Mouse (Mus musculus): Measurements from ENCODE around the gene Dclre1c.

Gene Dclre1c

GRCm38 (mm10) chr2:3475746-3476251, 51.9 kb downstream of the Dclre1c start:
- DNase-seq, result no peak

GRCm38 (mm10) chr2:3480239-3480638, 56.3 kb downstream of the Dclre1c start:
- DNase-seq, result no peak

GRCm38 (mm10) chr2:3489816-3490215, 65.9 kb downstream of the Dclre1c start:
- DNase-seq, result no peak

- no peak for DNase-seq
Observed at GRCm38 (mm10) chr2:3493833-3494409, 70.0 kb downstream of the Dclre1c start.

GRCm38 (mm10) chr2:3499543-3499942, 75.6 kb downstream of the Dclre1c start:
- no peak for DNase-seq

- no peak for DNase-seq
Observed at GRCm38 (mm10) chr2:3500886-3501285, 77.0 kb downstream of the Dclre1c start.

GRCm38 (mm10) chr2:3512076-3512475, 88.1 kb downstream of the Dclre1c start:
- peak; percentile 37 for DNase-seq

- peak; percentile 96 for DNase-seq
Observed at GRCm38 (mm10) chr2:3512552-3513454, 88.9 kb downstream of the Dclre1c start, which contains the start of the genes Gm45902, Hspa14 and Cdnf. Gene Gm45902, minus strand, starts transcription at chr2:3512790. Gene Hspa14, minus strand, starts transcription at chr2:3512814. Gene Cdnf, plus strand, starts transcription at chr2:3513030.
